Mouse (Mus musculus) macrophage (primary cell): ENCODE results near the gene M6pr. TPM values are rescaled to one million over a fixed set of nuclear protein-coding genes. Genes with fewer than 3 reads are reported as not detected.
A peak's percentile ranks its signal among the peaks of the same experiment; 100 is the strongest.

ENCODE experiments used
- H3K27ac ChIP-seq: fragments of 350-480 bp; formaldehyde crosslinking; 2 replicates; pipeline ENCODE4 v1.9.0; 2021
- H3K36me3 ChIP-seq: fragments of 350-480 bp; formaldehyde crosslinking; 2 replicates; pipeline ENCODE4 v1.9.0; 2021; ENCODE audit errors: inconsistent target
- H3K4me3 ChIP-seq: fragments of 350-480 bp; formaldehyde crosslinking; 2 replicates; pipeline ENCODE4 v1.9.0; 2021; ENCODE audit errors: inconsistent target
- H3K79me2 ChIP-seq: fragments of 350-480 bp; formaldehyde crosslinking; 2 replicates; pipeline ENCODE4 v1.9.0; 2021; ENCODE audit errors: inconsistent target
- WGBS: methylation state at CpG from one replicate; pipeline ENCODE4 v1.1.7; 2026; ENCODE audit warnings: inconsistent platforms; ENCODE audit not compliant: missing documents; 5-methylcytosine and 5-hydroxymethylcytosine counted together
- polyA plus RNA-seq: library from polyadenylated mRNA; stranded (reverse); fragments of 250-400 nt; gene quantifications from 3 replicates; pipeline ENCODE4 v1.2.4, GENCODE M21; 2018; ENCODE audit warnings: inconsistent platforms

Gene M6pr
- polyA plus RNA-seq, 1 experiment from 2014 or later = 335 TPM

GRCm38 (mm10) chr6:122291735-122292134 is 16.8 kb upstream of the M6pr start:
- no peaks in the 10 kb centered on the region for H3K36me3 ChIP-seq
- no peaks in the 10 kb centered on the region for H3K79me2 ChIP-seq
- no peak overlapping the region for H3K4me3 ChIP-seq
- 14% methylated on average over 3 of the region's 3 CpGs for WGBS
- no peak overlapping the region for H3K27ac ChIP-seq

GRCm38 (mm10) chr6:122292184-122292583 is 16.3 kb upstream of the M6pr start:
- 22% methylated on average over 2 of the region's 2 CpGs for WGBS
- H3K27ac ChIP-seq = no peak overlapping the region
- H3K36me3 ChIP-seq = no peaks in the 10 kb centered on the region
- H3K4me3 ChIP-seq = no peak overlapping the region
- no peaks in the 10 kb centered on the region for H3K79me2 ChIP-seq

- 92% methylated on average over 8 of the region's 8 CpGs for WGBS
- Histone ChIP-seq H3K27ac (no peak overlapping the region), H3K4me3 (no peak overlapping the region), H3K79me2 (no peaks in the 10 kb centered on the region), H3K36me3 (no peaks in the 10 kb centered on the region)
Observed at GRCm38 (mm10) chr6:122293121-122293520, 15.4 kb upstream of the M6pr start.

GRCm38 (mm10) chr6:122293796-122294195 is 14.7 kb upstream of the M6pr start:
- 92% methylated on average over 9 of the region's 9 CpGs for WGBS
- no peaks in the 10 kb centered on the region for H3K36me3 ChIP-seq
- H3K4me3 ChIP-seq = no peak overlapping the region
- H3K27ac ChIP-seq = no peak overlapping the region
- no peaks in the 10 kb centered on the region for H3K79me2 ChIP-seq

- H3K27ac ChIP-seq = no peak overlapping the region
- no peaks in the 10 kb centered on the region for H3K36me3 ChIP-seq
- H3K4me3 ChIP-seq = no peak overlapping the region
- WGBS = 59% methylated on average over 3 of the region's 3 CpGs
- no peaks in the 10 kb centered on the region for H3K79me2 ChIP-seq
Observed at GRCm38 (mm10) chr6:122294290-122294689, 14.2 kb upstream of the M6pr start.

- no peak overlapping the region for H3K27ac ChIP-seq
- no peaks in the 10 kb centered on the region for H3K36me3 ChIP-seq
- H3K4me3 ChIP-seq = no peak overlapping the region
- 76% methylated on average over 9 of the region's 9 CpGs for WGBS
- H3K79me2 ChIP-seq = no peaks in the 10 kb centered on the region
Observed at GRCm38 (mm10) chr6:122295242-122295641, 13.3 kb upstream of the M6pr start.

- H3K27ac ChIP-seq = no peak overlapping the region
- no peaks in the 10 kb centered on the region for H3K79me2 ChIP-seq
- H3K4me3 ChIP-seq = no peak overlapping the region
- WGBS = 76% methylated on average over 3 of the region's 3 CpGs
- H3K36me3 ChIP-seq = no peaks in the 10 kb centered on the region
Observed at GRCm38 (mm10) chr6:122296918-122297278, 11.6 kb upstream of the M6pr start.

GRCm38 (mm10) chr6:122297279-122298222 is 11.0 kb upstream of the M6pr start:
- 22% methylated on average over 24 of the region's 25 CpGs for WGBS
- H3K27ac ChIP-seq = no peak overlapping the region

GRCm38 (mm10) chr6:122298223-122298609 is 10.3 kb upstream of the M6pr start:
- Histone ChIP-seq H3K4me3 (no peak overlapping the region), H3K79me2 (no peaks in the 10 kb centered on the region), H3K27ac (no peak overlapping the region), H3K36me3 (no peaks in the 10 kb centered on the region)
- WGBS = 76% methylated on average over 4 of the region's 4 CpGs

More at GRCm38 (mm10) chr6:122297279-122298222, 11.0 kb upstream of the M6pr start:
- H3K79me2 ChIP-seq = no peaks in the 10 kb centered on the region
- peak overlapping the region; percentile 36 for H3K4me3 ChIP-seq
- no peaks in the 10 kb centered on the region for H3K36me3 ChIP-seq

- 54% methylated on average over 3 of the region's 3 CpGs for WGBS
- H3K4me3 ChIP-seq = no peak overlapping the region
- H3K79me2 ChIP-seq = no peaks in the 10 kb centered on the region
- H3K36me3 ChIP-seq = no peaks in the 10 kb centered on the region
- H3K27ac ChIP-seq = no peak overlapping the region
Observed at GRCm38 (mm10) chr6:122299621-122300133, 8.8 kb upstream of the M6pr start.

- Histone ChIP-seq H3K4me3 (no peak overlapping the region), H3K36me3 (no peaks in the 10 kb centered on the region), H3K79me2 (no peaks in the 10 kb centered on the region), H3K27ac (no peak overlapping the region)
- WGBS = 83% methylated on average over 1 of the region's 1 CpGs
Observed at GRCm38 (mm10) chr6:122302121-122302520, 6.4 kb upstream of the M6pr start.

GRCm38 (mm10) chr6:122302661-122303060 is 5.9 kb upstream of the M6pr start:
- 60% methylated on average over 4 of the region's 4 CpGs for WGBS
- Histone ChIP-seq H3K4me3 (no peak overlapping the region), H3K27ac (no peak overlapping the region), H3K36me3 (no peaks in the 10 kb centered on the region), H3K79me2 (no peaks in the 10 kb centered on the region)

GRCm38 (mm10) chr6:122303526-122303925 is 5.0 kb upstream of the M6pr start:
- H3K27ac ChIP-seq = no peak overlapping the region
- 38% methylated on average over 9 of the region's 9 CpGs for WGBS
- H3K36me3 ChIP-seq = no peaks in the 10 kb centered on the region
- no peak overlapping the region for H3K4me3 ChIP-seq
- no peaks in the 10 kb centered on the region for H3K79me2 ChIP-seq

- H3K27ac ChIP-seq = no peak overlapping the region
- H3K36me3 ChIP-seq = no peaks in the 10 kb centered on the region
- H3K4me3 ChIP-seq = no peak overlapping the region
- peaks cover 5% of the 10 kb centered on the region for H3K79me2 ChIP-seq
- 55% methylated on average over 6 of the region's 6 CpGs for WGBS
Observed at GRCm38 (mm10) chr6:122304355-122304754, 4.2 kb upstream of the M6pr start.

GRCm38 (mm10) chr6:122304790-122305555 is 3.5 kb upstream of the M6pr start:
- Histone ChIP-seq H3K79me2 (peaks cover 8% of the 10 kb centered on the region), H3K27ac (no peak overlapping the region), H3K4me3 (no peak overlapping the region), H3K36me3 (no peaks in the 10 kb centered on the region)
- 83% methylated on average over 12 of the region's 12 CpGs for WGBS
